Mouse (Mus musculus) cerebellum, adult 2 months (tissue): ENCODE measurements around the gene Golga4.
A peak's percentile ranks its signal among the peaks of the same experiment; 100 is the strongest.

Source experiments
- CTCF ChIP-seq: fragments of 200-500 bp; IDR thresholded peaks from 2 replicates; pipeline ENCODE4 v1.5.1; 2011; ENCODE audit warnings: low read depth, mild to moderate bottlenecking, control low read depth, low read length, moderate library complexity, borderline replicate concordance; ENCODE audit not compliant: insufficient read depth
- POLR2A ChIP-seq: fragments of 200-500 bp; IDR thresholded peaks from 2 replicates; pipeline ENCODE4 v1.6.1; 2011; ENCODE audit warnings: low read length, control low read depth, borderline replicate concordance; ENCODE audit not compliant: insufficient read depth

GRCm38 (mm10) chr9:118494106-118494505 is 12.0 kb upstream of the Golga4 start:
- TF ChIP-seq POLR2A (no peak), CTCF (peak; percentile 7; the same call in 1 of the 2 replicates)
